Mouse (Mus musculus): Measurements from ENCODE around the gene Gpr85.

GRCm38 (mm10) chr6:13812157-13812556, 27.6 kb downstream of the Gpr85 start:
- TF ChIP-seq CTCF (IDR thresholded peaks at IDR 0.05; ENCODE audit: borderline replicate concordance, insufficient read depth, low read length) (no peak), POLR2A (IDR thresholded peaks at IDR 0.05; ENCODE audit: low read depth, low read length) (no peak)

Data from embryonic fibroblast, embryonic 13.5 days (primary cell).